Mouse (Mus musculus) natural killer cell, adult 2 months (primary cell): Measurements from ENCODE around the gene Peli2.

Experiments
- DNase-seq, 2 experiments: peaks; one replicate each; pipeline ENCODE4 v3.0.0; 2022; ENCODE audit warnings: low spot score in 2 of 2

The Peli2 gene

DNA sequence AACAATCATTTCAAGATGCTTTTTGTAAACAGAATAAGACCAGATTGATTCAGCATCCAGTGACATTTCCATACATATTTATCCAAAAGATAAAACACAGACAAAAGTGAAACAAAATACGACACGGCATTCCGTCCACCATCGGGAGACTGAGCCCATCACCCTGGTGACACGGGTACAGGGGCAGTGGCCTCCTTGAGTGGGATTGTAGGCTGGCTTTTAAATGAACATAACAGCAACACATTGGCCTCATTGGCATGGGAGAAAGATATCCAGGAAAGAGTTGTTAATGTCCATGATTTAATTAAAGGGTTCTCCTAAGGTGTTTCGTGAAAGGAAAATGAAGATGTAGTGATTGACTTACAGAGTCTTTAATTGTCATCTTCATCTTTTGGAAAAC is 5.3 kb downstream of the Peli2 start:
- DNase-seq: no peak

DNA sequence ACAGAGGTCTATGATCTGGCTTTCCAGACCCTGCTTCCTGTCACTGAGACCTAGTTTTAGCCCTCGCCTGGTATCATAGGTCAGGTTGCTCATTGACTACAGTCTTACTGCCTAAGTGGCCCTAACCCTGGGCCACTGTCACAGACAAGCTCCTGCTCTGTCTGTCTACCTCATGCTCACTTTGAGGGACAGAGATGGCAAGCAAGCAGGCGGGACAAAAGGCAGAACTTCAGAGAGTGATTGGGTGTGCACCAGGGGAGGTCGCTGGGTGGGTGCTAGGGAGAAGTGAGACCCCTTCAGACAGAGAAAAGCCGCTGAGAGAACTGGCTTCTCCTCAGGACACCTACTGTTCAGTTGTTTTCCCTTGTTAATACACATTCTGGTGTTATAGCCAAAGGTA is 6.3 kb downstream of the Peli2 start:
- no peak for DNase-seq

- no peak for DNase-seq
Observed at GRCm38 (mm10) chr14:48127609-48128185, 7.1 kb downstream of the Peli2 start.

DNA sequence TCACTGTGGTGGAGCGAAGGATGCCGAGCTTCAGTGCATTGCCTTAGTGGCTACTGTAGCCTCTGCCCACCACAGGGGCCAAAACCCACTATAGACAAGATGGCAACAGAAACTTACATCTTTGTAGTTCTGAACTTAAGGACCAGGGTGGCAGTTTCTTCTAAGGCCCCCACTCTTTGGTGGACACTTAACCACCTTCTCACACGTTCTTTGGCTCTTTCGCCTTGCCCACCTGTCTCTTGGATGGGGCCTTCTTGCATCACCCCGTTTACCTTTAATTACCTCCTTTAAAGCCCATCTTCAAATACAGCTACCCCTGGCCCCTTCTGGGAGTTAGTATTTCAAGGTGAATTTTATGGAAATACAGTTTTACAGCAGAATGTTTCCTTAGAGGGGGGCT is 8.1 kb downstream of the Peli2 start:
- no peak for DNase-seq

GRCm38 (mm10) chr14:48130021-48130420 is 9.4 kb downstream of the Peli2 start:
- no peak for DNase-seq

GRCm38 (mm10) chr14:48130761-48131575 is 10.3 kb downstream of the Peli2 start:
- DNase-seq: no peak

- DNase-seq: no peak
Observed at GRCm38 (mm10) chr14:48131576-48131922, 10.9 kb downstream of the Peli2 start.

- no peak for DNase-seq
Observed at GRCm38 (mm10) chr14:48132241-48132640, 11.6 kb downstream of the Peli2 start.

DNA sequence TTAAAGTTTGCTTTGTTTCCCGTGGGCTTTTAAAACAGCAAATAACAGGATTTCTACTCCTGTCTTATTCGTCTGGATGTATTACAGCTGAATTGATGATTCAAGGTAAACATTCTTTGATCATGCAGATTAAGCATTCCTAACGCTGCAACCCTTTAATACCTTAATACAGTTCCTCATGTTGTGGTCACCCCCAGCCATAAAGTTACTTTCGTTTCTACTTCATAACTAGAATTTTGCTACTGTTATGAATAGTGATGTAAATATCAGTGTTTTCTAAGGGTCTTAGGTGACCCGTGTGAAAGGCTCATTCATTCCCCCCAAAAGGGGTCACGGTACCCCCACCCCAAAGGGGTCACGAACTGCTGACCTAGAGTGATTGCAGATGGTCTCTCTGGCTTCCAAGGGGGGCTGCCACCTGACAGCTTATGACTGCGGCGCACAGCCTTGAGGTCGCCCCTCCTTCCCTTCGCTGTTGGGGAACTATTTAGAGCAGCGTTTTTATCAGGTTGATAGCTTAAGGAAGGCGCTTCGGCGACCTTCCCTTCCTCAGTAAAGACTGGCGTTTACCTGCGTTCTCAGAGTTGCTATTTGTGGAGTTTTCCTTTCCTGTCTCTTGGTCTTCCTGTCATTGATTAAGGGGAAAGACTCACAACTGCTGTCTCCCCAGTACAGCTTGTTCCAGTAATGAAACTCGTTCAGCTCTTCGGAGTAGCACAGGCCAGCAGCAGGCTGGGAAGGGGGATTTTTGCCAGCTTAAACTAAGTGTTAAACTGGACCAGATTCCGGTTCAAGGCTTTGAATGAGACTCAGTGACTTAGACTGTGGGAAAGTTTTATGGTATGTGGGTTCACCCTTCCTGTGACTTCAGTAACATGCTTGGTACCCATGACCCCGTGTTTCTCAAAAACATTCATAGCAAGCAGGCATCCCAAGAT is 12.5 kb downstream of the Peli2 start:
- DNase-seq: no peak

- no peak for DNase-seq
Observed at GRCm38 (mm10) chr14:48134344-48134743, 13.7 kb downstream of the Peli2 start.

- no peak for DNase-seq
Observed at GRCm38 (mm10) chr14:48135816-48136345, 15.3 kb downstream of the Peli2 start.

DNA sequence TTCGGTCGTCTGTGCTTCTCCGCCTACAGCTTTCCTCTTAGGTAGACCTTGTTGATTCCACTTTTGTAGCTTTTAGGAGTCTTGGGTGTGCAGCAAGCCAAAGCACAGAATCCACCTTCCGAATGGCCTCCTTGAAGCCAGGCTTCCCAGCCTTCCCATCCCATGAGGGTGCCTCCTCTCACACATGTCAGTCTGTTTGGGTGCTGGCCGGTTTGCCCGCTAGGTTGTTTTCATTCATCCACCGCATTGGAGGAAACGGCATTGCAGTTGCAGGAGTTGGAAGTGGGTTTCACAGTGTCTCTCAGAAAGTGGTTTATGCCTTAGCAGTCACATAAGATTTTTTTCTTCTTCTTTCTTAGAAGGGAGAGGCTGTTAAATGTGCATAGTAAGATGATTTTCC is 17.1 kb downstream of the Peli2 start:
- DNase-seq: no peak

- DNase-seq: no peak
Observed at GRCm38 (mm10) chr14:48138138-48138537, 17.5 kb downstream of the Peli2 start.

DNA sequence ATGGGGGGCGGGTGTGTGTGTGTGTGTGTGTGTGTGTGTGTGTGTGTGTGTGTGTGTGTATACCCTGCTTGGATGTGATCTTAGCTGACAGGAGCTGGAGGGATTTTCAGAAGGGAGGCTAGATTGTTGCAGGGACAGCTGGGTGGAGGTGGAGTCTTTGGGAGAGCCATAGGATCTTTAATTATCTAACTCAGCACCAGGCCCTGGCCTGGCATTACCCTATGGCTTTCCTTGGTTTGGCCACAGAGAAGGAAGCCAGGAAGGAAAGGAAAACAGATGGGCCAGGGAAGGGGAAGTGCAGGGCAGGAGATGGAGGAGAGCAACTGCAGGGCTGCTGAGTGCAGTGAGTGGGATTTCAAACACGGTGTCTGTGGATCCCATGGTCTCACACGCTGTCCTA is 18.8 kb downstream of the Peli2 start:
- DNase-seq: no peak

DNA sequence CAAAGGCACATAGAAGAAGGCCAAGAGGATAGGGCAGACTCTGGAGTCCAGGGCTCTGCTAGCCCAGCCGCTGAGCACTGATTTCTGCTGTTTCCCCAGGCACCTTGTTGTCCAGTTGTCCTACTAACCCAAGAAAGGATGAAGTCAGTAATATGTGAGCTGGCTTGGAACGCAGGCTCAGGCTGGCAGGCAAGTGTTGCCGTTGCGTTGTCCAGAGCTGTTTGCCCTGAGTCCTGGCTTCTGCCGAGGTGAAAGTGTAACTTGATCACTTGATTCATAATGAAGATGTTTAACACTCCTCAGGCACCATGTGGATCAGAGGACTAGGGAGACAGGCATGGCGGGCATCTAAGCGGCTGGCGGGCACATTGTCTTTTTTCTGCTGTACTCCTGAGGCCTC is 21.1 kb downstream of the Peli2 start:
- no peak for DNase-seq

- no peak for DNase-seq
Observed at GRCm38 (mm10) chr14:48142696-48143095, 22.1 kb downstream of the Peli2 start.

GRCm38 (mm10) chr14:48143141-48143540 is 22.5 kb downstream of the Peli2 start:
- no peak for DNase-seq

DNA sequence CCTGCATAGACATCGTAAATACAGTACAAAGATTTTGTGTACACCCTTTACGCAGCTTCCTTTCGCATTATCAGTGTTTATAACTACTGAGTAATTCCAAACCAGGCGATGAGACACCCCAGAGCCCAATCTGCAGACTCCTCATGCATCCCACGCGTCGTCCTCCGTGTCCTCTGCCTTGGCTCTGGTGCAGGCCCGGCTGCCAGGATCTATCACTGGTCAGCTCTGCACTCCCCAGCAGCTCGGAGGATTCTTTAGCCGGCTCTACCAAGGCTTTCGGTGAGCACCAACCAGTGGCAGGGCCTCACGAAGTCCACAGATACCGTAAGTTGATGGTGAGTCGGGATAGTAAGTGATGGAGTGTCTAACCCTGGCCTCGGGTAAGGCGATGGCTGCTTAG is 23.7 kb downstream of the Peli2 start:
- no peak for DNase-seq

GRCm38 (mm10) chr14:48147688-48148087 is 27.1 kb downstream of the Peli2 start:
- DNase-seq: peak in 1 of 2 experiments; percentile 6

- no peak for DNase-seq
Observed at GRCm38 (mm10) chr14:48148615-48149014, 28.0 kb downstream of the Peli2 start.

DNA sequence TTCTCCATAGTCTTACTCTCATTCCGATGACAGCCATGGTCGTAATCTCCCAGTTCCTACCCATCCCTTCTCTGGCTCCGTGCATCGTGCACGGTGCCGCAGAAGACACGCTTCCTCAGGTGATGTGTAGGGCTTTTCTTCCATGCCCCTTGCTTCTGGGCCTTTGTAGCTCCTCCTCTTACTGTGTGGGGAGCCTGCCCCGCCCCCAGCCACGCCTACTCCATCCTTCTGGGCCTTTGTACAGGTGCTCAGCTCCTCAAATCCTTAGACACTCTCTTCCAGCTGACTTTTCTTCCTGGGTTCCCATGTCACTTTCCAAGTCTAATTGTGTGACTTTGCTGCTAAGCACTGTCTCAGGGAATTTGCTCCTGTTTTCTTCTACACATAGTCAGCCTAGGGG is 28.7 kb downstream of the Peli2 start:
- DNase-seq: no peak

- DNase-seq: no peak
Observed at GRCm38 (mm10) chr14:48150903-48151302, 30.3 kb downstream of the Peli2 start.
